Mouse (Mus musculus): Measurements from ENCODE around the gene Smyd3.

Smyd3 gene

GRCm38 (mm10) chr1:179461019-179461814, 56.6 kb downstream of the Smyd3 start:
- DNase-seq (ENCODE audit: low spot score in 2 of 2): no peak

DNA sequence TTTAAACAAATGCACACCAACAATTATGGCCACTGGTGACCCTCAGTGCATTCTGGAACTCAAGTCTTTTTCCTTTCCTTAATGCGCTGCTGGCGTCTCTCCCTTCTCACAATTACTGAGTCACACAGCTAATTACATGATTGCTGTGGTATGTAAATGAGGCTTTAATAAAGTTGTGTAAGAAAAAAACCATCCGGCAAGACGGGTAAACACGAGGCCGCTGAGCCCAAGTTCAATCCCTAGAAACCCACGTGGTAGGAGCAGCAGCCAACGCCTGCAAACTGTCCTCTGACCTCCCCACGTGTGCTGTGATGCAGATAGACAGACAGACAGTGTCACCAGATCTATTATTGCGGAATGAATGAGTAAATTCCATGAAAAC, 58.9 kb downstream of the Smyd3 start:
- no peak for DNase-seq (ENCODE audit: low spot score in 2 of 2)

GRCm38 (mm10) chr1:179458236-179458986, 59.4 kb downstream of the Smyd3 start:
- no peak for DNase-seq (ENCODE audit: low spot score in 2 of 2)

GRCm38 (mm10) chr1:179454600-179454999, 63.2 kb downstream of the Smyd3 start:
- no peak for DNase-seq (ENCODE audit: low spot score in 2 of 2)

DNA sequence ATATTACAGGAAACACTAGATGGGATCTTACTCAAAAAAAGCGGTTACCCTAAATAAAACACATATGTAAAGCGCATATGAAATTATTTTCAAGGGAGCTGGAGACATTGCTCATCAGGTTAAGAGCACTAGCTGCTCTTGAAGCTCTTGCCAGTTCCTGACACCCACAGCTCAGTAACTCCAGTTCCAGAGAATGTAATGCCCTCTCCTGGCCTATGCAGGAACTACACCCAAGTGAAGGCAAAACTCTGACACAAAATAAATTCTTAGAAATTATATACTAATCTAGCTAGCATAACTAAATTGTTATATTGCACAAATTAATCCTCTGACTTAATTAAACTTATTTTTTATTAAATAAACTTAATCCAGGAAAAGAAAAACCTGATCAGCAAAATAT, 66.6 kb downstream of the Smyd3 start:
- peak; percentile 12 to 52 for DNase-seq (ENCODE audit: low spot score in 2 of 2)

GRCm38 (mm10) chr1:179446845-179447212, 71.0 kb downstream of the Smyd3 start:
- DNase-seq (ENCODE audit: low spot score in 2 of 2): no peak

DNA sequence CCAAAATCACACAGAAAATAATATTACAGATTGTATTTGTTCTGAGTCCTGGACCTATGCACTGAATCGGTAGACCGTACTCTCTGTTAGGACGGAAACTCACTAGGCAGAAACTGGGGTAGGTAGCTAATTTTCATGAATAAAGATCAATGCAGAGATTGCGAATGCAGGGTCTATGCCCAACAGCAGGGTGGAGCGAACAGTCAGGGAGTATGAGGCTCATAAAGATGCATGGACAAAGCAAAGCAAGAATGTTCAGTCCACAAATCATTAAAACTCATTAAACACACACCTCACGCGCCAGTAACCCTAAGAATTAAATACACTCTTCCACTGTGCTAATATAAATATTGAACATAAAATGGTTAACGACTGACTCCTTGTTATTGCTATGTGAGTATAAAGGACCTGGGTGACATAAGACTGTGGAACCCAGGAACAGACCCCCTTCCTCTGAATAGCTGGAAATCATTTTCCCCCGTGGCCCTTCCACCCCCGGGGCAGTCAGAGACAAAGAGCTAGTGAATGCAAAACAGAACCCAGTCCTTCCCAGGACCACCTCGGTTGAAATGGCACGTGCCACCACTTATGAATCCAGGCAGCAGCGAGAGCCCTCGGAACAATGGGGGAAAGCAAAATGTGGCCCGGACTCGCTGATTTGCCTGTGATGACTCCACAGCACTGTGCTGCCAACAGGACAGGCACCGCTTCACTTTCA, 71.6 kb downstream of the Smyd3 start:
- no peak for DNase-seq (ENCODE audit: low spot score in 2 of 2)

DNA sequence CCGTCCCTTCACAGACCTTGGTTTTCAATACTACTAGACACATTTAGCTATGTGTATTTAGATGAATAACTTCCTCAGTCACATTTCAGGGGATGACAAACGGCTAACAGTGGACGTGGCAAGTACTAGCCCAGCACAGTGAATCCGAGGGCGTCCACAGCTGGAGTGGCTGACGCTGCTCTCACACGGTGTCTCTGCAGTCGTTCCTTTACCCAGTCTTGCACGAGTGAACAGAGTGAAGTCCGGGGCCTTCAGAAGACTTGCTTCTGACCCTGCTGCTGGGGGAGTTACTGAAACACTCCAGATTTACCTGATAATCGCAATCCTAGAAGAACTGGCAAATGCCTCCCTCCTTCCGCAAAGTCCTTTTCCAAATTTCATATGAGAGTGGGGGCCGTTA, 74.0 kb downstream of the Smyd3 start:
- DNase-seq (ENCODE audit: low spot score in 2 of 2): no peak

DNA sequence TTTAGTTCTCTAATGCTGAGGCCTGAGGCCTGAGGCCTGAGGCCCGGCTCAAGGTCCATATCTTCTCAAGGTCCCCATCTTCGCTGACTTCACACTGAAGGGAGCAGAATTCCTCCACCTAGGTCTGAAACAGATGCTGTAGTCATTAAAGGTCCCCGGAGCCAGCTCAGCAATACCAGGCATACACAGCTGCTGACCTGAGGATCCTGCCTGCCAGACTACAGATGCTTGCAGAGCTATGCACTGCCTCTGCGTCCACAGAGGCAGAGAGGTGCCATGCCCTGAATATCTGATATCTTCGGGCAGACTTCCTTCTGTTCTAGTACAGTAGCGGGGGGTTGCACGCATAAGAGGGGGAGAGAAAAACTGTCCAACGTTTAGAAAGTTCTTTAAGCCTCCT, 74.4 kb downstream of the Smyd3 start:
- no peak for DNase-seq (ENCODE audit: low spot score in 2 of 2)

- DNase-seq (ENCODE audit: low spot score in 2 of 2): no peak
Measured at GRCm38 (mm10) chr1:179436596-179436995, 81.2 kb downstream of the Smyd3 start.

DNA sequence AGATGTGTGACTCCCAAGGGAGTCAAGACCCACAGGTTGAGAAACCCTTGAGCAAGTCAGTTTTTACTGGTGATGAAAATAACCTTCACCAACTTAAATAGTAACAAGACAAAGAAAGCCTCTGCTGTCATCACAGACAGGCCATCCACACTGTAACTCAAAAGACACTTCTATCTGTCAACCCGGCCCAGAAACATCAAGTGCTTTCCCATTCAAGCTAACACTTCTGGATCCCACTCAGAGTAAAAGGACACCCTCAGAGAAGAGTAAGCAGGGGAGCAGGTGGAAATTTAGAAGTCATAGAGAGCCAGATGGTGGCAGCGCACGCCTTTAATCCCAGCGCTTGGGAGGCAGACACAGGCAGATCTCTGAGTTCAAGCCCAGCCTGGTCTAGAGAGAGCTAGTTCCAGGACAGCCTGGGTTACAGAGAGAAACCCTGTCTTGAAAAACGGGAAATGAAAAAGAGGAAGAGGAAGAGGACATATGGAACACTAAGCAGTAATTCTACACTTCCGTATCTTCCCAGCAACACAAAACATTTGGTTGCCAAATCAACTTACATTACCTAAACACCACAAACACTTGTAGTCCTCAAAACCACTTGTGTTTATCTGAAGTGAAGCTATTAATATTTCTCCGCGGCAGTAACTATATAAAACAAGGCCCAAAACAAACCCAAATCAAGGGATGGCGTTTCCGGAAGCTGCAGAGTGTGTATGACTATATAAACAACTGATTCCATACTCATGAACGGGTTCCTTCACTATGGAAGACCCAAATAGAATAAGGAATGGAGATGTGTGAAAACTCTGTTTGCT, 83.2 kb downstream of the Smyd3 start:
- DNase-seq (ENCODE audit: low spot score in 2 of 2): no peak

DNA sequence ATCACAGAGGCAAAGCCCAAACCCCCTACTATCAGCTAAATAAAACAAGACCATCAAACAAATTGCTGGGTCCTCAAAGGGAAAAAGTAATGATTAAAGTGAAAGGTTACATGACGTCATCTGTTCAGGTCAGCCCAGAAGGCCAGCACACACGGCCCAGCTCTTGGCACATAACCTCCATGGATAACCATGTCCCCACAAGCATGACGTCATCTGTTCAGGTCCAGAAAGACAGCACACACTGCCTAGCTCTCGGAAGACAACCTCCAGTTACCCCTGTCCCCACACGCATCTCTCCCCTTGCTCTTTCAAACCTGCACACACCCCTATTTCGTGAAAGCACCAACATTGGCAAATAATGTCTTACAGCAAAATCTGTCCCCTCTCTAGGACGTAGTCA, 84.0 kb downstream of the Smyd3 start:
- DNase-seq (ENCODE audit: low spot score in 2 of 2): no peak

DNA sequence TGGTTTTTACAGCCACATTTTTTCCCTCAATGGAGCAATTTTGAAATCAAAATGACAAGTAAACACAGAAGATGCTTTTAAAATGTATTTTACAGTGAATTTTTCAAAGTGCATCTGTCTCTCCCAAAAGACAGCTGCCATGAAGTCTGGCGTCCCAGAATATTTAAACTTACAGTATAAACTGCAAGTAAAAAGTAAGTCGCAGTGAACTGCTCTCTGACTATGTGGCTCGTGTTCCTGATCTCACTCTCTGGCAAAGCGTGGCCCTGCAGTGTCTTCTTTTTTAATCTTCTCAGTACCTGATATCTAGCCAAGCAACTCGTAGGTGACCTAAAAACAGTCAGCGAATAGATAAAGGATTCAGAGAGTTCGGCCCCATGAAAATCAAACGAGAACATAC, 84.5 kb downstream of the Smyd3 start:
- no peak for DNase-seq (ENCODE audit: low spot score in 2 of 2)

- no peak for DNase-seq (ENCODE audit: low spot score in 2 of 2)
Measured at GRCm38 (mm10) chr1:179430077-179430476, 87.8 kb downstream of the Smyd3 start.

- no peak for DNase-seq (ENCODE audit: low spot score in 2 of 2)
Measured at GRCm38 (mm10) chr1:179424879-179425472, 92.9 kb downstream of the Smyd3 start.

DNA sequence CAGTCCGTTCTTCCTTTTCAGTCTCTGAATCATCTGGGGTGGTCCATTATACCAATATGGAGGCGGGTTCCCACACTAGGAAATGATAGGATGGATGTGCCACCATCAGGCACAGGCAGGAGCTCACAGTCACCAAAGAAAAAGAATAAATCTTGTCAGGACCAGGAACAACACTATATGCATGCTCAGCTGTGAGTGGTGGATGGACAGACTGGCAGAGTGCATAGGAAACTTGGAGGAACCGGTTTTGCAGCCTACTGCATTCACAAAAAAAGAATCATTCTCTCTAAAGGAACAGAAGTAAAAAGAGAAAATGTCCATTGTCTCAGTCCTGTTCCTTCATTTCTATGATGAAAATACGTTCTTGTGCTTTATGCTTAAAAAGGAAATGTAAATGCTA, 98.8 kb downstream of the Smyd3 start:
- DNase-seq (ENCODE audit: low spot score in 2 of 2): no peak

- DNase-seq (ENCODE audit: low spot score in 2 of 2): no peak
Measured at GRCm38 (mm10) chr1:179408086-179408485, 109.8 kb downstream of the Smyd3 start.

DNA sequence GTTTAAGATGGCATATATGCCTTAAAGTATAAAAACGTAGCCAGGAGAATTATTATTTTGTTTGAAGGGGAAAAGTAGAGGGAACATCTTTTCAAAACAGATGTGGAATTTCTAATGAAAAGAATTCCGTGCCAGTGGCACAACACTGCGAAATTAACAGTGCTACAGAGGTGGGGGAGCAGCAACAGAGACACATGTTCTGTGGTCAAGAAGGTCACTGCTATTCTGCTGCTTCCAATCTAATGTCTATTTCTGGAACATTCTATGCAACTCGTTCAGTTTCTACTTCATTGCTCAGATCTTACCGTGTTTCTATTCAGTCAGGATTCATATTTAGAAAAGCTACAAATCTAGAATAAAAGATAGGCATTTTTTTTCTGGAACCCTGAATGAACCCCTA, 117.0 kb downstream of the Smyd3 start:
- no peak for DNase-seq (ENCODE audit: low spot score in 2 of 2)

- DNase-seq (ENCODE audit: low spot score in 2 of 2): no peak
Measured at GRCm38 (mm10) chr1:179398639-179399038, 119.2 kb downstream of the Smyd3 start.

DNA sequence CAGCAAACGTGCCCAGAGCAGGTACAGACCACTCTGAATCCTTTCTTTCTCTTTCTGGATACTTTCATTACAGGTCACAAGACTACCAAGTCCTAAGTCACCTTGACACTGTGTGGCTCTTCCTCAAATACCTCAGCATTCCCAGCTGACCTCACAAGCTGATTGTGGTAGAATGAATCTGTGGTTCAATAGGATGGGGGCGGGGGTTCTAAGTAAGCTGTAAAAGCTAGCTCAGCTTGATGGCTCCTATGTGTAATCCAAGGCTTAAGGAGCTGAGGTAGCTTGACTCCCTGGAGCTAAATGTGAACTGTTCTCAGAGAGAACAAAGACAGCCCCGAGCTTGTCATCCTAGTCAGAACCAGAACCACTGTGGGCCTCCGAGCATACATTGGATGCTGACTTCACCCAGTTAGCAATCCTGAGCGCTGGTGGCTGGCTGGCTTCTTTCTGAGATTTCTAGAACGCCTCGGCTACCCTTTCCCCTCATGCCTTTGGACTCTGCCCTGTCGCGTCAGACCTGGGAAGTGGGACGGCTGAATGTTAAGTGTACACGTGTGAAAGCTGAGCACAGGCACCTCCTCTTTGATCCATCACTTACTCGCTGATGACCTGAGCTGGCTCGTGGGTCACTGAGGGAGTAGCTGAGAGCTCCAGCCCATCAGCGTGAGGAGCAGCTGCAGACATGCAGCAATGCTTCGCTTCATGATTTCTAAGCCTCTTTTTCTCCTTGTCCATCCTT, 131.4 kb downstream of the Smyd3 start:
- DNase-seq (ENCODE audit: low spot score in 2 of 2): no peak

DNA sequence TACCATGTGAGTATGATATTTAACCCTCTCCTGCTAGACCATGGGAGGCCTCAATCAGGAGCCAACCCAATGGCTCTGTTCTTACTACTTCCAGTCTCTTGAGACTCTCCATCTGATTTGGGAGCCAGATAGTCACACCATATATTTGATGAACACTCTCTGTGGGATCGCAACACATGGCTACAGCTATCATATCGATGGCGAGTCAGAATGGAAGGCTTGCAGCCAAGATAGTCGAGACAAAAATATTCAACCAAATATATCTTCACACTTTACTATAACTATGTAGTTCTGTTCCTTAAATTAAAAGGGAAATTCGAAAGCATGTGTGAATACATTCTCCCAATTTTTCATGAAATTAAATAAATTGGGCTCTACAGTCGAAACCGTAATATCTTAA, 132.2 kb downstream of the Smyd3 start:
- DNase-seq (ENCODE audit: low spot score in 2 of 2): no peak
